Mouse (Mus musculus) hindbrain, embryonic 11.5 days (tissue): Measurements from ENCODE around the gene Spred1. TPM values are rescaled to one million over a fixed set of nuclear protein-coding genes. Genes with fewer than 3 reads are reported as not detected.
"Not testable (repeated sequence)": the region's sequence is repeated elsewhere in the genome, so short reads cannot be mapped to it uniquely, and the experiment has no call there.

Experiments
- ATAC-seq: fragments of 200-750 bp; cut with Nextera tagmentation; 2 replicates; pipeline ENCODE4 v1.8.0; 2017; ENCODE audit warnings: mild to moderate bottlenecking, moderate TSS enrichment, moderate library complexity; ENCODE audit not compliant: low FRiP score
- DNase-seq: peaks from one replicate; pipeline ENCODE4 v3.0.0-alpha.2; 2015; ENCODE audit warnings: low spot score
- H3K27ac ChIP-seq: fragments of 300-500 bp; sonication (generic); 2 replicates; pipeline ENCODE4 v1.5.1; 2014; ENCODE audit warnings: mild to moderate bottlenecking, low read depth, low read length
- H3K27me3 ChIP-seq: fragments of 300-500 bp; sonication (generic); 2 replicates; pipeline ENCODE4 v1.6.1; 2014; ENCODE audit warnings: mild to moderate bottlenecking, low read length, moderate library complexity, mixed read lengths; ENCODE audit not compliant: control insufficient read depth, insufficient read depth
- H3K36me3 ChIP-seq: fragments of 300-500 bp; sonication (generic); 2 replicates; pipeline ENCODE4 v1.6.1; 2014; ENCODE audit warnings: mild to moderate bottlenecking, low read length, moderate library complexity, mixed read lengths; ENCODE audit not compliant: control insufficient read depth, insufficient read depth
- H3K4me1 ChIP-seq: fragments of 300-500 bp; sonication (generic); replicated peaks from 2 replicates; pipeline ENCODE4 v1.6.1; 2014; ENCODE audit warnings: low read length, mixed read lengths; ENCODE audit not compliant: control insufficient read depth, insufficient read depth
- H3K4me2 ChIP-seq: fragments of 300-500 bp; sonication (generic); replicated peaks from 2 replicates; pipeline ENCODE4 v1.6.1; 2014; ENCODE audit warnings: mild to moderate bottlenecking, low read depth, low read length
- H3K4me3 ChIP-seq: fragments of 300-500 bp; sonication (generic); 2 replicates; pipeline ENCODE4 v1.5.1; 2014; ENCODE audit warnings: low read depth, low read length
- H3K9ac ChIP-seq: fragments of 300-500 bp; sonication (generic); 2 replicates; pipeline ENCODE4 v1.6.1; 2014; ENCODE audit warnings: low read depth, low read length
- H3K9me3 ChIP-seq: fragments of 300-500 bp; sonication (generic); 2 replicates; pipeline ENCODE4 v1.6.1; 2016; ENCODE audit warnings: low read length; ENCODE audit not compliant: control insufficient read depth
- WGBS: fragments of 180-500 bp; shearing (Covaris S2); extraction: QIAGEN DNeasy Blood & Tissue Kit; methylation state at CpG from one replicate; pipeline ENCODE4 v1.1.7; 2014; 5-methylcytosine and 5-hydroxymethylcytosine counted together
- polyA plus RNA-seq: library from polyadenylated mRNA; unstranded; fragments of >200 nt; fragmentation: Nextera tagmentation; extraction: Ambion mirVana; gene quantifications from 2 replicates; pipeline ENCODE4 v1.2.1, GENCODE M21; 2014

Spred1 gene
- polyA plus RNA-seq, 1 experiment from 2014 or later: 17.8 TPM

DNA sequence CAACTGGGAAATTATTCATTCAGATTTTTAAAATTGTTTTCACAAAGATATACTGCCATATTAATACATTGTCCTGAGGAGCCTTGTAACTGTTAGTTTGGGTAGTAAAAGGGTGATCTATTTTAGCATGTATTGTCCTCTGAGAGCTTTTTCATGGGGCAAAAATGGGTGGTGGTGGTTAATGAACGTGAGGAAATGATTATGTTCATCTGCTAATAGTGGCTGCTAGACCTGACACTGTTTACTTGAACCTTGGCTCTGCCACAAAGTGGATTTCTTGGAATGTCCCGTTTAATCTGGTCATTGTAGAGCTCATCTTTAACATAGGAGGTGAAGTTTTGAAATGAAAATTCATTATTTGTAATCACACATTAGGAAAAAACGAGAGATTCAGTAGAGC lies 2.5 kb downstream of the Spred1 start:
- H3K4me2 ChIP-seq: peak overlapping the region; percentile 25
- H3K4me1 ChIP-seq: no peaks in the 10 kb centered on the region
- no peaks in the 10 kb centered on the region for H3K36me3 ChIP-seq
- DNase-seq (no peak), ATAC-seq (no peak)
- H3K4me3 ChIP-seq: peak overlapping the region; percentile 22; the same call in 1 of the 2 replicates
- H3K9ac ChIP-seq: no peak overlapping the region
- no peak overlapping the region for H3K27ac ChIP-seq
- 45% methylated on average over 3 of the region's 3 CpGs for WGBS
- H3K9me3 ChIP-seq: no peaks in the 10 kb centered on the region
- no peaks in the 10 kb centered on the region for H3K27me3 ChIP-seq

DNA sequence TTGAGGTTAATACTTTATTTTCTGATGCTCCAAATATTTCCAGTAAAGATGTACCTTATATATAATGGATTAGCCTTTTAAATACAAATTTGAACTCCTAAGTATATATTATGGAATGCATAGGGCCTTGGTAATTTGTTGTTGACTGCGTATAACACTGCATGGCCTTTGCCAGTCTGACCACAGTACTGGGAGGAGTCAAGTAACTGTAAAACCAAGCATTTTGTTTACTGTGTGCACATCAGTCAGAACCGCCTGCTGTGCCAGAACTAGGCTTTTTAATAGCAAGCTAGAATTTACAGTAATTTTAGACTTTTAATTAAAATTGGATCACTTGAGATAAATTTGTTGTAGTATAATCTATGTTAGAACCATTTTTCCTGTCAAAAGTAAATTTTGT lies 3.7 kb downstream of the Spred1 start:
- H3K4me2 ChIP-seq: no peak overlapping the region
- H3K9me3 ChIP-seq: no peaks in the 10 kb centered on the region
- H3K4me3 ChIP-seq: no peak overlapping the region

DNA sequence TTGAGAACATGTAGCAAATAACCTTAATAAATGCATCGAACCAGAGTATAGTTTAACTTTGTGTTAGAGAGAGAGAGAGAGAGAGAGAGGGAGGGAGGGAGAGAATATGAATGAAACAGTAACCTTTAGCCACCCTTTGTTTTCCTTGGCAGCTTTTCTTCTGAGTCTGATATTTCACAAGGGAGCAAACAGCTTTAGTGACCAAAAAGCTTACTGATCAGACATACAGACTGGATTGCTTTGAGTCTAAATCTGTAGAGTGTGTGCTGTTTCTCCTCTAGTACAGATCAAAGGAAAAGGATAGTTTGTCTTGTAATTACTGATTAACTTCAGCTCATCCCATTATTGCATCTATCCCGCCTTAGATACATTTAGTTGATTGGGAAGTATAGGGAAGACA lies 8.0 kb downstream of the Spred1 start:
- Histone ChIP-seq H3K27me3 (no peaks in the 10 kb centered on the region), H3K9me3 (no peaks in the 10 kb centered on the region)

More for the DNA sequence above, 3.7 kb downstream of the Spred1 start:
- Histone ChIP-seq H3K9ac (no peak overlapping the region), H3K4me1 (no peaks in the 10 kb centered on the region), H3K27ac (no peak overlapping the region), H3K27me3 (no peaks in the 10 kb centered on the region), H3K36me3 (no peaks in the 10 kb centered on the region)
- 87% methylated on average over 2 of the region's 2 CpGs for WGBS
- DNase-seq (no peak), ATAC-seq (no peak)

DNA sequence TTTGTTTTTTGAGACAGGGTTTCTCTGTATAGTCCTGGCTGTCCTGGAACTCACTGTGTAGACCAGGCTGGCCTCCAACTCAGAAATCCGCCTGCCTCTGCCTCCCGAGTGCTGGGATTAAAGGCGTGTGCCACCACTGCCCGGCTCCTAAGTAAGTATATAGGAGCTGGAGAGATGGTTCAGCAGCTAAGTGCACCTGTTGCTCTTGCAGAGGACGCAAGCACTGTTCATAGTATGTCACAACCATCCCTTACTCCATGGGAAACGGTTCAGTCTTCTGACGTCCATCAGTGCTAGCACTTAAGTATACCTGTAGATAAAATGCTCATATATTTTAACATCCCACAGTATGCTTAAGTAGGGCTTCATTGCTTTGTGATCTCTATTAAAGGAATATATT lies 9.9 kb downstream of the Spred1 start:
- H3K9ac ChIP-seq, DNase-seq, ATAC-seq, H3K9me3 ChIP-seq, H3K36me3 ChIP-seq, H3K4me3 ChIP-seq, H3K4me2 ChIP-seq, H3K27ac ChIP-seq, H3K27me3 ChIP-seq, H3K4me1 ChIP-seq: not testable (repeated sequence)
- WGBS: 97% methylated on average over 7 of the region's 7 CpGs

More for the DNA sequence above, 8.0 kb downstream of the Spred1 start:
- H3K27ac ChIP-seq: no peak overlapping the region
- no peak overlapping the region for H3K9ac ChIP-seq
- DNase-seq: no peak
- H3K4me3 ChIP-seq: no peak overlapping the region
- H3K4me2 ChIP-seq: no peak overlapping the region
- no peaks in the 10 kb centered on the region for H3K4me1 ChIP-seq
- no peak for ATAC-seq
- WGBS: 91% methylated on average over 2 of the region's 2 CpGs
- H3K36me3 ChIP-seq: no peaks in the 10 kb centered on the region

DNA sequence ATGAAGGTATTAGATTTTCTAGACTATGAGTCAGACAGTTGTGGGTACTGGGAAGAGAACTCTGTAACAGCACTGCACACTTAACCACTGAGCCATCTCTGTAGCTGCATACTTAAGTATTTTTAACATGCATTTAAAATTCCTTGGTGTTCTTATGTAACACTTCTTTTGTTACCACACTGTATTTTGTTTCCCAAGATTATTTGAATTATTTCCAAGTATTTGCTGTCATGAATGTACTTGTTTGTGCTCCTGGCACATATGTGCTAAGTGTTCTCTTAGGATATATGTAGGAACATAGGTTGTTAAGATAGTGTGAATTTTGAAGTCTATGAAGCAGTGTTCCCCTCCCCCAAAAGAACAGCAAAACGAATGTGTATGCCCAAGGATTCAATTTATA lies 10.7 kb downstream of the Spred1 start:
- ATAC-seq: no peak
- DNase-seq: no peak
- WGBS: 86% methylated on average over 1 of the region's 1 CpGs

DNA sequence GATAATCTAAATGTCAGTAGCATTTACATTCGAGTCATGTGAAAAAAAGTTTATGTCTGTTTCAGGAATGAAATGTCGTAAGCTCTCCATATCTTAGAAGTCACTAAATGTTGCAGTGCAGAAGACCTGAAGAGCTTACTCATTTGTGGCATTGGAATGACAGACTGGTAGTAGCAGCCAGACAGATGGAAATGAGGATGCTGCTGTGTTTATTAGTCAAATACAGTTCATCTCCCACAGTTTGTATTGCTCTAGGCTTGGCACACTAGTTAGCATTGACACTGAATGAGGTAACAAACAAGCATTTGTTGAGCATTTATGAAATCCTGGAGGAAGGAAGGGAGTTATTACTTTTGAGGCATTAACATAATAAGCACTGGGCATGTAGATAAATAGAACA lies 12.4 kb downstream of the Spred1 start:
- Histone ChIP-seq H3K27ac (no peak overlapping the region), H3K36me3 (no peaks in the 10 kb centered on the region), H3K4me2 (no peak overlapping the region), H3K9me3 (no peaks in the 10 kb centered on the region), H3K4me3 (no peak overlapping the region), H3K27me3 (no peaks in the 10 kb centered on the region), H3K9ac (no peak overlapping the region), H3K4me1 (no peaks in the 10 kb centered on the region)
- no peak for DNase-seq
- no peak for ATAC-seq
- WGBS: 95% methylated on average over 2 of the region's 2 CpGs

More for the DNA sequence above, 10.7 kb downstream of the Spred1 start:
- Histone ChIP-seq H3K4me1 (no peaks in the 10 kb centered on the region), H3K9me3 (no peaks in the 10 kb centered on the region), H3K4me2 (no peak overlapping the region), H3K36me3 (no peaks in the 10 kb centered on the region), H3K27ac (no peak overlapping the region), H3K27me3 (no peaks in the 10 kb centered on the region), H3K4me3 (no peak overlapping the region), H3K9ac (no peak overlapping the region)

DNA sequence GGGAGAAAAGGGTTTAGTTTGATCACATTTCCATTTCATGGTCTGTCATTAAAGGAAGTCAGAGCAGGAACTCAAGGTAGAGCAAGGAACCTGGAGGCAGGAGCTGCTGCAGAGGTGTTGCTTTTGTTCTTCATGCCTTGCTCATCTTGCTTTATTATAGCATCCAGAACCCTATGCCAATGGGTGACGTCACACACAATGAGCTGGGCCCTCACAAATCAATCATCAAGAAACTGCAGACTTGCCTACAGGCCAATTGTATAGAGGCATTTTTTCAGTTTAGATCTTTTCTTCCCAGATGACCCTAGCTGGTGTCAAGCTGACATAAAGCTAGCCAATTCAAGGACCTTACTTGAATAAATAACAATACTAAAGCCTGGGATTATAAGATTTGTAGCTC lies 16.6 kb downstream of the Spred1 start:
- 19% methylated on average over 1 of the region's 1 CpGs for WGBS
- no peaks in the 10 kb centered on the region for H3K36me3 ChIP-seq
- no peak overlapping the region for H3K4me3 ChIP-seq
- no peak for ATAC-seq
- no peak overlapping the region for H3K27ac ChIP-seq
- no peaks in the 10 kb centered on the region for H3K27me3 ChIP-seq
- H3K9me3 ChIP-seq: no peaks in the 10 kb centered on the region
- no peaks in the 10 kb centered on the region for H3K4me1 ChIP-seq
- no peak overlapping the region for H3K9ac ChIP-seq
- no peak overlapping the region for H3K4me2 ChIP-seq
- no peak for DNase-seq

DNA sequence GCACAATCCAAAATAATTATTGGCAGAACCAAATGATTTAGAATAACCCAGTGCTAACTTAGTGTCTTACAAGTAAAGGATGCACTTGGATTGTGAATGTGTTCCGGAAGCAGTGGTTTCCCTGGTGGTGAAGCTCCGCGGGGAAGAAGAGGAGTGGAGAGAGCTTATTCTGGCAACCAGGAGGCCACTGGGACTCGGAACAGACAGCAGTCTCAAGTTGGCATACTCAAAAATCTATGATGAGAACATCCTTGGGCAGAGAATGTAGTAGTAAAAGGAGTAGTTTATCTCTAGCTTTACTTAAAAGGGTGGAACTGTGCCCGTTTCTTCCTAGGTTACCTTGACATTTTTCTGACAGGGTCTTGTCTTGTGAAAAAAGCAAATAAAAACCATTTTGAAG lies 17.8 kb downstream of the Spred1 start:
- H3K9ac ChIP-seq: no peak overlapping the region
- no peak overlapping the region for H3K27ac ChIP-seq
- H3K4me2 ChIP-seq: no peak overlapping the region
- DNase-seq (no peak), ATAC-seq (no peak)
- H3K4me3 ChIP-seq: no peak overlapping the region
- WGBS: 88% methylated on average over 5 of the region's 5 CpGs
- H3K4me1 ChIP-seq: no peaks in the 10 kb centered on the region
- no peaks in the 10 kb centered on the region for H3K27me3 ChIP-seq
- no peaks in the 10 kb centered on the region for H3K9me3 ChIP-seq
- H3K36me3 ChIP-seq: no peaks in the 10 kb centered on the region

DNA sequence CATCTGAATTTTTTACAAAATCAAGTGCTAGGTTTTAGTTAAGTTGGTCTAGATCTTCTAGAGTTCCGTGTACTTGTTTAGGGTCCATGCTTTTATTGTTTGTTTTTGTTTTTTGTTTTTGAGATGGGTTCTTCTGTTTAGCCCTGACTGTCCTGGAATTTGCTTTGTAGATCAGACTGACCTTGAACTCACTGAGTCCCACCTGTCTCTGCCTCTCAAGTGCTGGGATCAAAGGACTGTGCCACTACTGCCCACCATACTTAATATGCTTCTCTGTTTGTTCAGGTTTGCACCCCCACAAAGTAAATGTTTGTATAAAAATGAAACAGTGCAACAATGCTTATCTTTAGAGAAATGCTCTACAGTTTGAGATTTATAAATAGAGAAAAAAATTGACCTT lies 18.8 kb downstream of the Spred1 start:
- no peak overlapping the region for H3K4me2 ChIP-seq
- no peaks in the 10 kb centered on the region for H3K27me3 ChIP-seq
- H3K4me3 ChIP-seq: no peak overlapping the region
- DNase-seq (no peak), ATAC-seq (no peak)
- H3K36me3 ChIP-seq: no peaks in the 10 kb centered on the region
- no peaks in the 10 kb centered on the region for H3K4me1 ChIP-seq
- no peak overlapping the region for H3K27ac ChIP-seq
- no peaks in the 10 kb centered on the region for H3K9me3 ChIP-seq
- 88% methylated on average over 1 of the region's 1 CpGs for WGBS
- H3K9ac ChIP-seq: no peak overlapping the region
